Mouse (Mus musculus) B cell, adult 2 months (primary cell): Measurements from ENCODE around the gene Bmp15.

Experiments
- DNase-seq, 2 experiments: peaks; one replicate each; pipeline ENCODE4 v3.0.0; 2022

Bmp15 gene

DNA sequence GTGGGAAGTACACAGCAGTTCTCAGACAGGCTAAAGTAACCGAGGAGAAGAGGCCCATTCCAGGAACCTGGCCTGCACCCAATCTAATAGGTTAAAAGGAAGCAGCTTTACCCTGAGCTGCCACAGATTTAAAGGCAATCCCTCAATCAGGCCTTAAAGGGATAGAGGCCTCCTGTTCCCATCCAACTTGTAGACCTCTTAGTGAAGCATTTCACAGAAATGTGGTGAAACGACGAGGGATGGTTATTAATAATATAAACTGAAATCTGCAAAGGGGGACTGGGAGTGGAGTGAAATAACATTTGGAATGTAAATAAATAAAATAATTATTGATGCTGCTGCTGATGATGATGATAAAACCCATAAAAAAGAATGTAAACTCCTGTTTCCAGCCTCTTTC is at the start of gene Bmp15:
Gene Bmp15 (minus strand): TSS at position 101 of the 400 bp plus-strand sequence.
- DNase-seq = no peak

DNA sequence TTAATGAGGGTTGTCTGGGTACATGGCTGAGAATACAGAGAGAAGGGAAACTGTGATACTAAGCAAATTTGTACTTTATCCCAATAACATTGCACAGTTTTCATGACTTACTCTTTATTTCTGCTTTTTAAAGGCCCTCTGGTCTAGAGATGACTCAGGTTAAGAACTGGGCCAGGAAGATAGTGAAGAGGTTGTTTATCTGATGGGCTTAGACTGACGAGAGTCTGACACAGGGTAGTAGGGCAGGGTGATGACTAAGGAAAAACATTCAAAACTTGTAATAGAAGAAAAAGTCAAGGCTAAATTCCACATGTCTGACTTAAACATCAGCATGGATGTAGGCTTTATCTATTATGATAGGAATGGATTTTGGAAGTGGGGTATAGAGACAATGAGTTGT is 48.3 kb upstream of the Bmp15 start:
- no peak for DNase-seq

DNA sequence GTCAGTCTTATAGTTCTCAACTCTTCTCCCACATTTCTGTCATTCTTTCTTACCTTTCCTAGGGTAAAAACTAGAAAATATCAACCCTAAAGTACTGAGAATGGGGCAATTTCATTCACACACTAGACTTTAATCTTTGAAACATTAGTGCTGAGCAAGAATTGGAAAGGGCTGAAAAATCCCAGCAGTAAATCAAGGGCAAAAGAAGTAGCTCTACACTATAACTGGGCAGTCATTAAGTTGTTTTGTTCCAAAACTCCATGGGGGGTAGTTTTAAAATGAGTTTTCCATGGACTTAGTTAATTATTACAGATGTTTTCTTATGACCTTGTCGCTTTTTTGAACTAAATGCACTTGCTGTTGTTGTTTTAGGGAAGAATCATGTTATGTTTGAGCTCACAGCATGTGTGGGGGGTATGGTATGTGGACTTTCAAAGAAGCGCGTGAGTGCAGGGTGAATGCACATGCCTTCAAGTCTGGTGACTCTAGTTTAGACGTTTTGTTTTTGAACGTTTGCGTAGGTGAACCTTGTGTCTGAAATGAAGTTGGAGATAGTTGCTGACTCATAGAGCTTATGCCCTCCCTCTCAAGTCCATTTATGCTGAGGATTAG is 37.1 kb upstream of the Bmp15 start:
- no peak for DNase-seq

DNA sequence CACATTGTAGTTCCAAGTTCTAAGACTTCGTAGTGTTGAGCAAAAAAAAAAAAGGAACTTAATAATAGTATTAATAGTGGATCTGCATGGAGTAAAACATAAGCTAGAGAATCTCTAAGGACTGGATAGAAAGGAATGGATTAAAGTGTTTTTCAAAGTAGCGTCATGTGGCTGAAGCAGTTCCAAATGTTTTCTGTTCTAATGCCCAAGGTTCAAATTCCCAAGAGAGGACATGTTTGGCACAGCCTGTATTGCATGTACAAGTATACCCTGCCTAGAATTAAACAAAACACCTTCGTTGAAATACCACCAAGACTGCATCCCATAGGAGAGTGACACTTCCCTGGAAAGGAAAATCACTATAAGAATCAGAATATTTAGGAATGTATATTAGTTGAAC is 36.4 kb upstream of the Bmp15 start:
- no peak for DNase-seq

DNA sequence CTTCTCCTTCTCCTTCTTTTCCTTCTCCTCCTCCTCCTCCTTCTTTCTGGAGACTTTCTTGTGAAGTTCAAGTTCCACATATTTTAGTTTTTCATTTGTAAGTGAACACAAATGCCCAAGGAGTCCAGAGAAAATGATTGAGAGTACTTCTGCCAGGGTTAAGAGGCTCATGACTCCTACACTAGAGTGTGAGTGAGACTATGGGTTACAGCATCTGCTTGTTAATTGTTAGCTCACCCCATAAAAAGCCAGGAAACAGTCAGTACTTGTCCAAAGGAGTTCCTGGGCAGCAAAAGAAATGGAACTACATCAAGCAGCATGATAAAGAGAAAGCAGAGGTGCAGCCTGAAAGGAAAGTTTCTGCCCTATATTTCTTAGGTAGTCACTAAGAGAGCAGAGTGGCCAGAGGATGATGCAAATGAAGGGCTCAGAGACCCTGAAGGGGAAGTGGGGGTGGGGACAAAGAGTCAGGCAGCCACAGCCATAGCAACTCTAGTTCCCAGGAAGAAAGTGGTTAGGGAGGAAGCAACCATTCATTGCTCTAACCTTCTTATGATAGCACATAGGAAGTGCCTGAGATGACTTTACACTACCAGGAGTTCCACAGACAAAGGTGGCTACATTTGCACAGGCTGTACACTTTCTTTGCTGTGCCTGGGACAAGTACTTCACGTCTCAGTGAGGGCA is 24.9 kb upstream of the Bmp15 start:
- no peak for DNase-seq

DNA sequence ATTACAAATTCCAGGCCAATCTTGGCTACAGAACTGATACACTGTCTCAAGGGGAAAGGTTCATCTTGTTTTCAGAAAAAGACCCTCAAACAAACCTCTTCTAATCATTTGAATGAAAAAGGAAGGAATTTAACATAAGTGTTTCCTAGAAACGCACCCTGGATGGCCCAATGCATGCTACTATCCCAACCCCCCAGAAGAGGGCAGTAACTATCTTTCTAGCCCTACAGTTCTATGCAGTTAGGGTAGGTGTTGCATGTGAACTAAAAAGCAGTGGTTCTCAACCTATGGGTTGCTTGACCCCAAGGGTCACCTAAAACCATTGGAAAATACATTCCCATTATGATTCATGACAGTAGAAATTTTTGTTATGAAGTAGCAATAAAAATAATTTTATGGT is 3.5 kb upstream of the Bmp15 start:
- DNase-seq = no peak

DNA sequence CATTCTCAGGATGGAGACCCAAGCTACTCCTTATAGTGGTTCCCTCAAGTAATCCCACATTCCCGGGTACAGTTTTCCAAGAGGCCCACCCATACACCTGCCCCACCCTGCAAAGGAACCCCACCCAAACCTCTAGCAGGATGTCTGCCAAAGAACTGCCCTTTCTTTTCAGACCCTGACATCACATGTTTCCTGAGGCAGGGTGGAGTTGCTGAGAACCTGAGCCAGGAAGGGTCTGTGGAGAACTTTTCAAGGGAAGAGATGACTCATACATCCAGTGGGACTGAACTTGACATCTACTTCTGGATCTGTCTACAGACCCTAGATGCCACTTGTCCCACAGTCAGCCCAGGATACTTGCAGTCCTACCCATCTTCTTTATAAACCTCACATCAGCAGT is 2.8 kb downstream of the Bmp15 start:
- DNase-seq = no peak
